Mouse (Mus musculus): ENCODE results near the gene Gramd2.

Gramd2 gene

GRCm38 (mm10) chr9:59679678-59680533 lies at the start of gene Gramd2:
TSS of gene Gramd2 (plus strand) at chr9:59680144.
- in situ Hi-C loops (cut with MboI, MseI) = no loop called here

GRCm38 (mm10) chr9:59638372-59638771 lies 41.6 kb upstream of the Gramd2 start:
- in situ Hi-C loops (cut with MboI, MseI) = no loop called here

- in situ Hi-C loops (cut with MboI, MseI) = no loop called here
Measured at GRCm38 (mm10) chr9:59639936-59640335, 40.0 kb upstream of the Gramd2 start.

- in situ Hi-C loops (cut with MboI, MseI) = no loop called here
Measured at GRCm38 (mm10) chr9:59641320-59641719, 38.6 kb upstream of the Gramd2 start.

GRCm38 (mm10) chr9:59649911-59650310 lies 30.0 kb upstream of the Gramd2 start:
- in situ Hi-C loops (cut with MboI, MseI) = no loop called here

- in situ Hi-C loops (cut with MboI, MseI) = no loop called here
Measured at GRCm38 (mm10) chr9:59653371-59653770, 26.6 kb upstream of the Gramd2 start.

GRCm38 (mm10) chr9:59654450-59654983 lies 25.4 kb upstream of the Gramd2 start:
- in situ Hi-C loops (cut with MboI, MseI) = no loop called here

GRCm38 (mm10) chr9:59655958-59656634 lies 23.8 kb upstream of the Gramd2 start, which contains the start of gene Pkm:
TSS of gene Pkm (plus strand) at chr9:59656368.
- in situ Hi-C loops (cut with MboI, MseI) = no loop called here

GRCm38 (mm10) chr9:59656635-59657617 lies 23.0 kb upstream of the Gramd2 start:
- in situ Hi-C loops (cut with MboI, MseI) = no loop called here

- in situ Hi-C loops (cut with MboI, MseI) = no loop called here
Measured at GRCm38 (mm10) chr9:59658146-59658545, 21.8 kb upstream of the Gramd2 start.

GRCm38 (mm10) chr9:59659036-59660026 lies 20.6 kb upstream of the Gramd2 start:
- in situ Hi-C loops (cut with MboI, MseI) = no loop called here

- in situ Hi-C loops (cut with MboI, MseI) = no loop called here
Measured at GRCm38 (mm10) chr9:59660421-59660820, 19.5 kb upstream of the Gramd2 start.

- in situ Hi-C loops (cut with MboI, MseI) = no loop called here
Measured at GRCm38 (mm10) chr9:59661298-59661975, 18.5 kb upstream of the Gramd2 start.

- in situ Hi-C loops (cut with MboI, MseI) = no loop called here
Measured at GRCm38 (mm10) chr9:59663226-59663625, 16.7 kb upstream of the Gramd2 start.

- in situ Hi-C loops (cut with MboI, MseI) = no loop called here
Measured at GRCm38 (mm10) chr9:59663957-59664356, 16.0 kb upstream of the Gramd2 start.

GRCm38 (mm10) chr9:59664664-59665256 lies 15.2 kb upstream of the Gramd2 start:
- in situ Hi-C loops (cut with MboI, MseI) = no loop called here

- in situ Hi-C loops (cut with MboI, MseI) = no loop called here
Measured at GRCm38 (mm10) chr9:59666016-59666415, 13.9 kb upstream of the Gramd2 start.

- in situ Hi-C loops (cut with MboI, MseI) = no loop called here
Measured at GRCm38 (mm10) chr9:59666813-59667212, 13.1 kb upstream of the Gramd2 start.

- in situ Hi-C loops (cut with MboI, MseI) = no loop called here
Measured at GRCm38 (mm10) chr9:59667250-59667649, 12.7 kb upstream of the Gramd2 start.

Data from T-helper 1 cell (primary cell).